Mouse (Mus musculus): Measurements from ENCODE around the gene Gtpbp3. TPM values are rescaled to one million over a fixed set of nuclear protein-coding genes. Genes with fewer than 3 reads are reported as not detected.

Gene Gtpbp3
- polyA plus RNA-seq, 1 experiment from 2014 or later: 8.4 TPM

DNA sequence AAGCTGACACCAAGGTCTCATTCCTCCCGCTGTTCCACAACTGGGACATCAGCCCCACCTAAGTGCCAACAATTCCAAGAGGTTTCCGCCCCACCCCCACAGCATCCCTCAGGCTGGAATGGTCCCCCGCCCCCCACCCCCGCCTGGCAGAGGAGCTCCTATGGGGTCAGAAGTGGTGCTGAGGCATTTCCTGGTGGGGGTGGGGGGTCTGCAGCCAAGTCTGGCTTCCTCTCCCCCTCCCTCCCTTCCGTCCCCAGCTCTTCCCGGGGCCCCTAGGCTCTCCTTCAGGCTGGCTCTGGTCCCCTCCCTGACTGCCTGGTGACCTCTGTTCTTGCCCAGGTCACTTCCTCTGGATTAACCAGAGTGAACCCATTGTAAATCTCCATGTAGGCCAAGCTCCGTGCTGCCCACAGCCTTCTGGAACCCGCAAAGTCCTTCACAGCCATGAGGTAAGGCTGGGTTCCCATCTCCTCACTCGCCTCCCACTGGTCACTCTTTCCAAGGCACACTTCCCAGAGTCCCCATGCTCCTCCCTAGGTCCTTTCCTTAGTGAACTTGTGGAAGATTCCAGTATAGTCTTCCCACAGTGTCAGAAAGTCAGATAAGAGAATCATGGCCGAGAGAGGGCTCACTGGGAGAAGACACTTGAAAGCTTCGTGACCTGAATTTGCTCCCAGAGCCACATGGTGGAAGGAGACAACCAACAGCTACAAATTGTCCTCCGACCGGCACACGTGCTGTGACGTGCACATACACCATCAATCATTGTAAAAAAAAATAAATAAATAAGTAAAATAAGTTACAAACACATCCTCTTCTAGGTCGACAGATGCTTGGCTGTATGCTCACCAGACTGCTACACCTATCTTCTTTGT, 11.2 kb downstream of the Gtpbp3 start:
- H3K9me3 ChIP-seq (ENCODE audit: control insufficient read depth, low read length): no peaks in the 10 kb centered on the region
- WGBS: 17% methylated on average over 16 of the region's 16 CpGs
- peaks cover 44% of the 10 kb centered on the region for H3K4me1 ChIP-seq (ENCODE audit: control insufficient read depth, insufficient read depth, low read length)
- H3K36me3 ChIP-seq (ENCODE audit: control insufficient read depth, insufficient read depth, low read length): peaks cover 5% of the 10 kb centered on the region; the same call in 1 of the 2 replicates
- H3K9ac ChIP-seq (ENCODE audit: low read depth, low read length): no peak overlapping the region
- peak overlapping the region; percentile 84 for H3K27ac ChIP-seq (ENCODE audit: low read depth, low read length)
- ATAC-seq (ENCODE audit: low FRiP score, low TSS enrichment): peak; percentile 14; the same call in 1 of the 2 replicates
- H3K4me3 ChIP-seq (ENCODE audit: low read length): no peak overlapping the region
- no peak overlapping the region for H3K4me2 ChIP-seq (replicated peaks; ENCODE audit: low read depth, low read length)
- H3K27me3 ChIP-seq (ENCODE audit: control insufficient read depth, insufficient read depth, low read length): no peaks in the 10 kb centered on the region

DNA sequence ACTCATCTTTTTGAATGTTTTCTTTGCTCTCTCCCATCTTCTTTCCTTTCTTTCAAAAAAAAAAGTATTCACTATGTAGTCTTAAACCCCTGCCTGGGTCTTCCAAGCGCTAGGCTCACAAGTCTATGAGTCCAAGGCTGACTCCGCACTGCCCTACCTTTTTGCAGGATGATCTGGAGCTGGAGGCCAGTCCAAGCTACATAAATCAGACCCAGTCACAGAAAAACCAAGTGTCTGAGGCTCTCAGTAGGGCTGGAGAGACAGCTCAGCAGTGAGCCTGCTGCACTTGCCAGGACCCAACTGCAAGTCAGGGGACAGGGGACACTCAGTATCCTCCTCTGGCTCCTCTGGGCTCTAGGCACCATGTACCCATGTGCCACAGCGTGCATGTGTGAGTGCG, 16.4 kb downstream of the Gtpbp3 start:
- H3K4me1 ChIP-seq (ENCODE audit: control insufficient read depth, insufficient read depth, low read length): peaks cover 12% of the 10 kb centered on the region
- H3K27ac ChIP-seq (ENCODE audit: low read depth, low read length): no peak overlapping the region
- H3K27me3 ChIP-seq (ENCODE audit: control insufficient read depth, insufficient read depth, low read length): peaks cover 29% of the 10 kb centered on the region
- H3K9ac ChIP-seq (ENCODE audit: low read depth, low read length): no peak overlapping the region
- no peak overlapping the region for H3K4me2 ChIP-seq (replicated peaks; ENCODE audit: low read depth, low read length)
- 75% methylated on average over 4 of the region's 4 CpGs for whole genome bisulfite sequencing
- ATAC-seq (ENCODE audit: low FRiP score, low TSS enrichment): no peak
- no peak overlapping the region for H3K4me3 ChIP-seq (ENCODE audit: low read length)
- no peaks in the 10 kb centered on the region for H3K9me3 ChIP-seq (ENCODE audit: control insufficient read depth, low read length)
- H3K36me3 ChIP-seq (ENCODE audit: control insufficient read depth, insufficient read depth, low read length): no peaks in the 10 kb centered on the region

DNA sequence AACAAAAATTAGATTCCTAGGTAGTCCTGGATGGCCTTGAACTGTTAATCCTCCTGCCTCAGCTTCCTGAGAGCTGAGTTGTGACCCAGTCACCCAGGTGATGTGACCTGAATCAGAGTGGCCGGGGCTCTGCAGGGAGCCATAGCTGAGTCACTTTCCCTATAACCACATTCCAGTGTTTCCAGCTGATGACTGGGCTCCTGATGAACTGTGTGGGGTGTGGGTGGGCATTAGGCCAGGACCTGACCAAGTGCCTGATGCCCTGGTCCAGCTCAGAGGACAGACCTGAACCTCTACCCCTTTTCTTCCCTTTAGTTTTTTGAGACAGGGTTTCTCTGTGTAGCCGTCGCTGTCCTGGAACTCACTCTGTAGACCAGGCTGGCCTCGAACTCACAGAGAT, 17.4 kb downstream of the Gtpbp3 start:
- no peak overlapping the region for H3K4me2 ChIP-seq (replicated peaks; ENCODE audit: low read depth, low read length)
- peaks cover 11% of the 10 kb centered on the region; the same call in 1 of the 2 replicates for H3K4me1 ChIP-seq (ENCODE audit: control insufficient read depth, insufficient read depth, low read length)
- H3K27me3 ChIP-seq (ENCODE audit: control insufficient read depth, insufficient read depth, low read length): peaks cover 29% of the 10 kb centered on the region
- H3K9ac ChIP-seq (ENCODE audit: low read depth, low read length): no peak overlapping the region
- H3K27ac ChIP-seq (ENCODE audit: low read depth, low read length): no peak overlapping the region
- no peak for ATAC-seq (ENCODE audit: low FRiP score, low TSS enrichment)
- H3K9me3 ChIP-seq (ENCODE audit: control insufficient read depth, low read length): no peaks in the 10 kb centered on the region
- no peak overlapping the region for H3K4me3 ChIP-seq (ENCODE audit: low read length)
- 87% methylated on average over 4 of the region's 4 CpGs for WGBS
- no peaks in the 10 kb centered on the region for H3K36me3 ChIP-seq (ENCODE audit: control insufficient read depth, insufficient read depth, low read length)

DNA sequence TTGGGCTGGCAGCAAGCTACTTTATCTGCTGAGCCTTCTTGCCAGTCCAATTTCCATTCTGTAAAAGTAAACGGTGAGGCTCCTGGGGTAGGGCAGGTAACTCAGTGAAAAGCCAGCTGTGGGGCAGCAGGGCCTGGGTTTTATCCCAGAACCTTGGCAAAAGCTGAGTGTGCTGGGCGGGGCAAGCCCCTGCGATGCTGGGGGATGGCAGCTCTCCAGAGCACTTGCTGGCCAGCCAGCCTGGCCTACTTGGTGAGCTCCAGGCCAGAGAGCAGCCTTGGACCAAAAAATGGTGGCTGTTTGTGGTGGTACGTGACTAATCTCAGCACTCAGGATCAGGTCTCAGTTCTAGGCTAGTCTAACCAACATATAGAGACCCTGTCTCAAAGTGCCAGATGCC, 18.1 kb downstream of the Gtpbp3 start:
- H3K9ac ChIP-seq (ENCODE audit: low read depth, low read length): no peak overlapping the region
- no peak overlapping the region for H3K4me2 ChIP-seq (replicated peaks; ENCODE audit: low read depth, low read length)
- 90% methylated on average over 4 of the region's 4 CpGs for WGBS
- H3K36me3 ChIP-seq (ENCODE audit: control insufficient read depth, insufficient read depth, low read length): no peaks in the 10 kb centered on the region
- H3K4me1 ChIP-seq (ENCODE audit: control insufficient read depth, insufficient read depth, low read length): peaks cover 11% of the 10 kb centered on the region; the same call in 1 of the 2 replicates
- no peak overlapping the region for H3K4me3 ChIP-seq (ENCODE audit: low read length)
- peaks cover 29% of the 10 kb centered on the region for H3K27me3 ChIP-seq (ENCODE audit: control insufficient read depth, insufficient read depth, low read length)
- H3K27ac ChIP-seq (ENCODE audit: low read depth, low read length): no peak overlapping the region
- H3K9me3 ChIP-seq (ENCODE audit: control insufficient read depth, low read length): no peaks in the 10 kb centered on the region
- ATAC-seq (ENCODE audit: low FRiP score, low TSS enrichment): no peak

DNA sequence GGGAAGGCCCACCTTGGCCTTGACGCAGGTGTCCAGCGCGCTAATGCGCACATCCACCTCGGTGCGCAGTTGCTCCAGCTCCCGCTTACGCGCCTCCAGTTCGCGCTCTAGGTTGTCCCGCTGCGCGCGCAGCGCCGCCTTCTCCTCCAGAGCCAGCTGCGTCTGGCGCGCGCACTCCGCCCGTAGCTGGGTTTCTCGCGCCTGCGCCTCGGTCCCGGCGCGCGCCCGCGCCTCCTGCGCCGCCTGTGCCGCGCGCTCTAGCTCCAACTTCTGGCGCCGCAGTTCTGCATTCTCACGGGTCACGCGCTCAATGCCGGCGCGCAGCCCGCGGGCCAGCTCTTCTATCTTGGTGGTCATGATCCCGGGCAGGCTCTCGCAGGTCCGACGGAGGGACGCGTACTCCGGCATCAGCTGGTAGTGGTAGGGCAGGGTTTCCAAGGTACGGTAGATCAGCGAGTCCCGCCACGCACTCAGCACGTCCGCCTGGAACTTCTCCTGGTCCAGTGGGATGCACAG, 19.7 kb downstream of the Gtpbp3 start:
- Histone ChIP-seq H3K27ac (ENCODE audit: low read depth, low read length) (no peak overlapping the region), H3K9me3 (ENCODE audit: control insufficient read depth, low read length) (no peaks in the 10 kb centered on the region), H3K4me2 (replicated peaks; ENCODE audit: low read depth, low read length) (peak overlapping the region; percentile 80), H3K36me3 (ENCODE audit: control insufficient read depth, insufficient read depth, low read length) (no peaks in the 10 kb centered on the region), H3K4me1 (ENCODE audit: control insufficient read depth, insufficient read depth, low read length) (peaks cover 11% of the 10 kb centered on the region; the same call in 1 of the 2 replicates), H3K9ac (ENCODE audit: low read depth, low read length) (peak overlapping the region; percentile 47), H3K27me3 (ENCODE audit: control insufficient read depth, insufficient read depth, low read length) (peaks cover 29% of the 10 kb centered on the region), H3K4me3 (ENCODE audit: low read length) (peak overlapping the region; percentile 47)
- peak; percentile 71 for ATAC-seq (ENCODE audit: low FRiP score, low TSS enrichment)
- under 1% methylated on average over 61 of the region's 61 CpGs for WGBS

DNA sequence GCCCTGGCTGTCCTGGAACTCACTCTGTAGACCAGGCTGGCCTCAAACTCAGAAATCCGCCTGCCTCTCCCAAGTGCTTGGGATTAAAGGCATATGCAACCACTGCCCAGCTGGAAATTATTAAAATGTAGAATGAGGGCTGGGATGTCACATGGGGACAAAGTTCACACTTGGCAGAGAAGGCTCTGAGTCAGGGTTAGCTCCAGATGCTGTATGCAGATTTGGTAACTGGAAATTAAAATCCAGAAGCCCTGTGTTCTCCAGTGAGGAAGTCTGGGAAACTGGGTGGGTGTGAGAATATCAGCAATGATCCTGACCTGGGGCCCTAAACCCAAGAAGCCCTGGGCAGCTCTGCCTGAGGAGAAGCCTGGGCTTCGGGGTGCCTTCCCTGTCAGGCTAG, 21.4 kb downstream of the Gtpbp3 start:
- peak overlapping the region; percentile 27; the same call in 1 of the 2 replicates for H3K4me3 ChIP-seq (ENCODE audit: low read length)
- H3K27me3 ChIP-seq (ENCODE audit: control insufficient read depth, insufficient read depth, low read length): peaks cover 29% of the 10 kb centered on the region
- H3K9ac ChIP-seq (ENCODE audit: low read depth, low read length): 0 out of 2 replicates have a peak overlapping the region, but pooled peaks have one; percentile 8
- no peak for ATAC-seq (ENCODE audit: low FRiP score, low TSS enrichment)
- H3K27ac ChIP-seq (ENCODE audit: low read depth, low read length): no peak overlapping the region
- H3K36me3 ChIP-seq (ENCODE audit: control insufficient read depth, insufficient read depth, low read length): no peaks in the 10 kb centered on the region
- peak overlapping the region; percentile 26; the same call in 1 of the 2 replicates for H3K4me2 ChIP-seq (replicated peaks; ENCODE audit: low read depth, low read length)
- no peaks in the 10 kb centered on the region for H3K9me3 ChIP-seq (ENCODE audit: control insufficient read depth, low read length)
- WGBS: 78% methylated on average over 2 of the region's 2 CpGs
- peaks cover 11% of the 10 kb centered on the region; the same call in 1 of the 2 replicates for H3K4me1 ChIP-seq (ENCODE audit: control insufficient read depth, insufficient read depth, low read length)

DNA sequence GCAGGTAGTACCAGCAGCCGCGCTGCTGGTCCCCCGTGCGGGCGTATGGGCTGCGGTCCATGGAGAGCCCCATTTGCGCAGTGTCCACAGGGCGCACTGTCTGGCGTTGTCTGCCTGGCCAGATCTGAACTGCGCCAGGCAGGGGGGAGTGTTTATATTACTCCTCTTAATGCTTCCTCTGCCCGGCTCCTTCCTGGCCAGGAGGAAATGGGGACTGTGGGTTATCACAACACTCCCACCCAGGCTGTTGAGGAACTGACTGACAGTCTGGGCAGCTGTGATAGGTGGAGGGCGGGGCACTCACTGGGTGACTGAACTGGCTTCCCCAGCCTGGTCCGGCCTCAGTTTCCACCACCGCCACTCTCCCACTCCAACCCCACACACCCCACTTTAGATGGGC, 23.7 kb downstream of the Gtpbp3 start, which contains the start of gene Plvap:
Plvap (minus strand) TSS at position 109 of the 400 bp plus-strand sequence.
- peaks cover 21% of the 10 kb centered on the region for H3K27me3 ChIP-seq (ENCODE audit: control insufficient read depth, insufficient read depth, low read length)

DNA sequence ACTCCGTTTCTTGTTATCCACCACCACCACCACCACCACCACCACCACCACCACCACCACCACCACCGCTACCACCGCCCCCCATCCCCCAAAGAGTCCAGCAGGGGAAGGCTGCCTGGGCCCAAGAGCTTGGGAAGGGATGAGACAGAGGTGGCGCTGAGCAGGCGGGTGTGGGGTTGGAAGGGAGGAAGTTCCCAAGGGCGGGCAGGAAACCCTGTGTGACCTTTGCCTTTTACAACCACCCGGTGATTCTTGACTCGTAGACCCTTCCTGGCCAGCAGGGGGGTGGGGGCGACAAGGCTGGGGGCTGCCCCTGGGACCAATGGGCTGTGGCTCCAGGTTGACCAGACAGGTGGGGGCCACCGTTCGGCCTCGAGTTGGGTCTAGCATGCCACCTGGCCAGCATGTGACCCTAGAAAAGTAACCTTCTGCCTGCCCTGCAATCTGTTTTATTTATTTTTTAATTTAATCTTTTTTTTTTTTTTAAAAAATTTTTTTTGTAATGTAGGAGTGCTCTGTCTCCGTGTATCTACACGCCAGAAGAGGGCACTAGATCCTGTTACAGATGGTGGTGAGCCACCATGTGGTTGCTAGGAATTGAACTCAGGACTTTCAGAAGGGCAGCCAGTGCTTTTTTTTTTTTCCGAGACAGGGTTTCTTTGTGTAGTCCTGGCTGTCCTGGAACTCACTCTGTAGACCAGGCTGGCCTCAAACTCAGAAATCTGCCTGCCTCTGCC, 25.3 kb downstream of the Gtpbp3 start:
- Histone ChIP-seq H3K9me3 (ENCODE audit: control insufficient read depth, low read length) (no peaks in the 10 kb centered on the region), H3K4me2 (replicated peaks; ENCODE audit: low read depth, low read length) (no peak overlapping the region), H3K27me3 (ENCODE audit: control insufficient read depth, insufficient read depth, low read length) (peaks cover 8% of the 10 kb centered on the region), H3K27ac (ENCODE audit: low read depth, low read length) (no peak overlapping the region), H3K4me3 (ENCODE audit: low read length) (no peak overlapping the region), H3K4me1 (ENCODE audit: control insufficient read depth, insufficient read depth, low read length) (peaks cover 2% of the 10 kb centered on the region; the same call in 1 of the 2 replicates), H3K9ac (ENCODE audit: low read depth, low read length) (no peak overlapping the region), H3K36me3 (ENCODE audit: control insufficient read depth, insufficient read depth, low read length) (no peaks in the 10 kb centered on the region)
- no peak for ATAC-seq (ENCODE audit: low FRiP score, low TSS enrichment)
- 69% methylated on average over 15 of the region's 15 CpGs for WGBS

More for the DNA sequence above, 23.7 kb downstream of the Gtpbp3 start, which contains the start of gene Plvap:
- Histone ChIP-seq H3K9me3 (ENCODE audit: control insufficient read depth, low read length) (no peaks in the 10 kb centered on the region), H3K36me3 (ENCODE audit: control insufficient read depth, insufficient read depth, low read length) (no peaks in the 10 kb centered on the region), H3K4me2 (replicated peaks; ENCODE audit: low read depth, low read length) (peak within 1 kb of the TSS; percentile 26; the same call in 1 of the 2 replicates), H3K4me3 (ENCODE audit: low read length) (peak within 1 kb of the TSS; percentile 27), H3K4me1 (ENCODE audit: control insufficient read depth, insufficient read depth, low read length) (peaks cover 11% of the 10 kb centered on the region; the same call in 1 of the 2 replicates), H3K27ac (ENCODE audit: low read depth, low read length) (0 out of 2 replicates have a peak within 1 kb of the TSS, but pooled peaks have one; percentile 48), H3K9ac (ENCODE audit: low read depth, low read length) (peak within 1 kb of the TSS; percentile 37; the same call in 1 of the 2 replicates)
- peak; percentile 49 for ATAC-seq (ENCODE audit: low FRiP score, low TSS enrichment)
- WGBS: 25% methylated on average over 14 of the region's 14 CpGs
